Mouse (Mus musculus) intestine, embryonic 15.5 days (tissue): ENCODE measurements around the gene Kif22. TPM values are rescaled to one million over a fixed set of nuclear protein-coding genes. Genes with fewer than 3 reads are reported as not detected.

Source experiments
- ATAC-seq: fragments of 200-750 bp; cut with Nextera tagmentation; 2 replicates; pipeline ENCODE4 v1.8.0; 2017; ENCODE audit warnings: moderate TSS enrichment, moderate library complexity
- H3K27ac ChIP-seq: fragments of 300-500 bp; sonication (generic); 2 replicates; pipeline ENCODE4 v1.5.1; 2015; ENCODE audit warnings: mild to moderate bottlenecking, inconsistent platforms
- H3K27me3 ChIP-seq: fragments of 300-500 bp; sonication (generic); replicated peaks from 2 replicates; pipeline ENCODE4 v1.6.1; 2015; ENCODE audit warnings: inconsistent platforms
- H3K36me3 ChIP-seq: fragments of 300-500 bp; sonication (generic); 2 replicates; pipeline ENCODE4 v1.6.1; 2015; ENCODE audit warnings: inconsistent platforms
- H3K4me1 ChIP-seq: fragments of 300-500 bp; sonication (generic); replicated peaks from 2 replicates; pipeline ENCODE4 v1.6.1; 2015; ENCODE audit warnings: inconsistent platforms
- H3K4me2 ChIP-seq: fragments of 300-500 bp; sonication (generic); replicated peaks from 2 replicates; pipeline ENCODE4 v1.6.1; 2015; ENCODE audit warnings: mild to moderate bottlenecking, inconsistent platforms
- H3K4me3 ChIP-seq: fragments of 300-500 bp; sonication (generic); replicated peaks from 2 replicates; pipeline ENCODE4 v1.5.1; 2015; ENCODE audit warnings: inconsistent platforms
- H3K9ac ChIP-seq: fragments of 300-500 bp; sonication (generic); 2 replicates; pipeline ENCODE4 v1.6.1; 2015; ENCODE audit warnings: inconsistent platforms
- H3K9me3 ChIP-seq: fragments of 300-500 bp; sonication (generic); 2 replicates; pipeline ENCODE4 v1.6.1; 2016; ENCODE audit warnings: inconsistent platforms
- WGBS: fragments of 180-500 bp; shearing (Covaris S2); methylation state at CpG from one replicate; pipeline ENCODE4 v1.1.7; 2015; 5-methylcytosine and 5-hydroxymethylcytosine counted together
- polyA plus RNA-seq: library from polyadenylated mRNA; unstranded; fragments of >200 nt; fragmentation: Nextera tagmentation; extraction: Ambion mirVana; gene quantifications from 2 replicates; pipeline ENCODE4 v1.2.1, GENCODE M21; 2015

Gene Kif22
- polyA plus RNA-seq, 1 experiment from 2014 or later, result 107 TPM

DNA sequence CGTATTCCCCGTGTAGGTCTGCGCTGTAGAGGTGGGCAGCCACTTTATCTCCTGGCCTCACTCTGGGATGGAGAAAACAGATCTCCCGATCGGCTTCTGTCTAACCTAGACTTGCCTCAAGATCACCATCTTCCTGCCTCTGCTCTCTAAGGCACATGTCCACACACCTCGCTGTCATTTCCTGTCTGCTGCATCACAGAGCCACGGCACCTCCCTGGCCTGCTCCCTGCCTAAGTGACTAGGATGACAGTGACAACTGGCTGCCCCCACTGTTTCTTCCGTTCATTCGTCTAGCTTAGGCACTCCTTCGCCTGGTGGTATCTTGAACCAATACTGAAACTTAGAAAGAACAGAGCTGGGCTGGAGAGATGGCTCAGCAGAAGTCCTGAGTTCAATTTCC is 42.7 kb downstream of the Kif22 start:
- WGBS, result 78% methylated on average over 10 of the region's 10 CpGs
- H3K36me3 ChIP-seq, result peaks cover 3% of the 10 kb centered on the region

DNA sequence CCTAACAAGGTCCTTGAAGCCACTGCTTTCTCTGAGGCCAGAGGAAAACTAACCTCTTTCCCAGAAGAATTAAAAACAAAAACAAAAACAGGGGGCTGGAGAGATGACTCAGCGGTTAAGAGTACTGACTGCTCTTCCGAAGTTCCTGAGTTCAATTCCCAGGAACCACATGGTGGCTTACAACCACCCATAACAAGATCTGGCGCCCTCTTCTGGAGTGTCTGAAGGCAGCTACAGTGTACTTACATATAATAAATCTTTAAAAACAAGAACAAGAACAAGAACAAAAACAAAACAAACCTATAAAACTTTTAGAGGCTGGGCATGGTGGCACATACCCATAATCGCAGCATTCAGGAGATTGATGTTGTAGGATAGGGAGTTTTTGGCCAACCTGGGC is 45.8 kb downstream of the Kif22 start:
- WGBS, result 83% methylated on average over 4 of the region's 4 CpGs
- H3K27ac ChIP-seq, result no peak overlapping the region
- ATAC-seq, result no peak
- H3K4me3 ChIP-seq, result no peak overlapping the region
- no peak overlapping the region for H3K9ac ChIP-seq
- no peaks in the 10 kb centered on the region for H3K27me3 ChIP-seq
- no peaks in the 10 kb centered on the region for H3K9me3 ChIP-seq
- peaks cover 3% of the 10 kb centered on the region for H3K36me3 ChIP-seq
- H3K4me1 ChIP-seq, result no peaks in the 10 kb centered on the region
- H3K4me2 ChIP-seq, result no peak overlapping the region

More for the DNA sequence above, 42.7 kb downstream of the Kif22 start:
- H3K27me3 ChIP-seq, result no peaks in the 10 kb centered on the region
- H3K27ac ChIP-seq, result no peak overlapping the region
- H3K4me3 ChIP-seq, result no peak overlapping the region
- no peak for ATAC-seq
- H3K4me1 ChIP-seq, result 0 out of 2 replicates have a peak, but pooled peaks cover 4% of the 10 kb centered on the region
- no peaks in the 10 kb centered on the region for H3K9me3 ChIP-seq
- no peak overlapping the region for H3K4me2 ChIP-seq
- no peak overlapping the region for H3K9ac ChIP-seq

DNA sequence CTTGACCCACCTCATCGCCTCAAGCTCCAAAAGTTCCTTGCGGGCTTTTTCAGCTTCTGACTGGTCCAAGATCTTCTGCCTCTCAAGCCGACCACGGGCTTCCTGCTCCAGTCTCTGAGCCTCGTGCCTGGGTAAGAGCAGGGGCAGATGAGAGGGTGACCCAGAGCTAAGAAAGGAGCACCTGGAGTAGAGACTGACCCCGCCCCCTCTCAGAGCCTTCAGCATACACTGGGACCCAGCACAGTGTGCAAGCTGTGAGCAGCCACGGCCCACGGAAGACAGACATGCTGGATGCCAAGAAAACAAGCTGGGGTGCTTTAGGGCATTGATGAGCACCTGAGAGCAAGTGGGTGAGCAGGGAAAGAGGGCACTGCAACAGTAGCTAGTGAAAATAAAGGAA is 53.5 kb downstream of the Kif22 start:
- H3K4me3 ChIP-seq, result no peak overlapping the region
- no peak overlapping the region for H3K9ac ChIP-seq
- H3K9me3 ChIP-seq, result no peaks in the 10 kb centered on the region
- no peak overlapping the region for H3K4me2 ChIP-seq
- H3K36me3 ChIP-seq, result no peaks in the 10 kb centered on the region
- 73% methylated on average over 8 of the region's 8 CpGs for WGBS
- H3K27me3 ChIP-seq, result no peaks in the 10 kb centered on the region
- no peaks in the 10 kb centered on the region for H3K4me1 ChIP-seq
- no peak overlapping the region for H3K27ac ChIP-seq
- ATAC-seq, result no peak

DNA sequence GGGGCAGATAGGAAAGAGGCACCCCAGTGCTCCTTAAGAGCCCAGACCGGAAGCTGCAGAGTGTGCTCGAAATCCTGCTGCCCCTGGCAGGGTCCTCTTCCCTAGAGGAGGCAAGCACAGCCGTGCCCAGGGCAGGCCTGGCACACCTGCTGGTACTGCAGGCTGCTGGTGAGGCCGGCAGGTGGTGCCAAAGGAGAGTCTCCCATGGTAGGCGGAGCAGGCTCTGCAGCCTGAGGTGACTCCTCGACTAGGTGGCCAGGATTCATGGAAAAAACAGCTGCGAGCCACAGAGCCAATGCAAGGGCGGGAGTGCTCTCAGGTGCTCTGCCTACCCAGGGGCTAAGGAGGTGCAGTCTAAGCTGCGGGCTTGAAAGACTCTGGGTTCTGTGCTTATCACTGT is 56.0 kb downstream of the Kif22 start:
- H3K4me1 ChIP-seq, result peaks cover 3% of the 10 kb centered on the region; the same call in 1 of the 2 replicates
- no peaks in the 10 kb centered on the region for H3K9me3 ChIP-seq
- peaks cover 3% of the 10 kb centered on the region; the same call in 1 of the 2 replicates for H3K36me3 ChIP-seq
- H3K9ac ChIP-seq, result no peak overlapping the region
- 46% methylated on average over 9 of the region's 9 CpGs for WGBS
- no peak overlapping the region for H3K4me3 ChIP-seq
- H3K27me3 ChIP-seq, result no peaks in the 10 kb centered on the region
- no peak overlapping the region for H3K27ac ChIP-seq
- H3K4me2 ChIP-seq, result no peak overlapping the region
- peak; percentile 74 for ATAC-seq

- H3K4me3 ChIP-seq, result no peak overlapping the region
- H3K27ac ChIP-seq, result no peak overlapping the region
- peaks cover 3% of the 10 kb centered on the region; the same call in 1 of the 2 replicates for H3K4me1 ChIP-seq
- H3K27me3 ChIP-seq, result no peaks in the 10 kb centered on the region
- H3K9me3 ChIP-seq, result no peaks in the 10 kb centered on the region
- peaks cover 12% of the 10 kb centered on the region; the same call in 1 of the 2 replicates for H3K36me3 ChIP-seq
- no peak for ATAC-seq
- H3K4me2 ChIP-seq, result no peak overlapping the region
- 44% methylated on average over 10 of the region's 10 CpGs for WGBS
- no peak overlapping the region for H3K9ac ChIP-seq
These were observed 57.4 kb downstream of the Kif22 start for GRCm38 (mm10) chr7:126984667-126985444.

DNA sequence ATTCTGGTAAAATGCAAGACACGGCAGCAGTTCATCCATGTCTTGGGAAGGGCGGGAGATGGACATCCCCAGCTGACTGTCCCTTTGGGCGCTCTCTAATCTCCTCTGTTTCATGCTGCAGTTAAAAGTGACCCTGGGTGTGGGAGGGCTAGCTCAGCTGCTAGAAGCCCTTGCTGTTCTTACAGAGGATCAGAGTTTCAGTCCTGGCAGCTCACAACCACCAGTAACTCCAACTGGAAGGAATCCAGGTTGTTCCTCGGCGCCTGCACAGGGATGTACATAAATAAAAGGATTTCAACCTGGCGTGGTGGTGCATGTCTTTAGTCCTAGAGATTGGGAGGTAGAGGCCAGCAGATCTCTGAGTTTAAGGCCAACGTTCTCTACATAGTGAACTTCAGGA is 59.2 kb downstream of the Kif22 start:
- no peak overlapping the region for H3K27ac ChIP-seq
- H3K4me2 ChIP-seq, result no peak overlapping the region
- WGBS, result 77% methylated on average over 7 of the region's 7 CpGs
- H3K4me3 ChIP-seq, result no peak overlapping the region
- H3K36me3 ChIP-seq, result peaks cover 23% of the 10 kb centered on the region
- ATAC-seq, result no peak
- H3K4me1 ChIP-seq, result peaks cover 3% of the 10 kb centered on the region; the same call in 1 of the 2 replicates
- no peak overlapping the region for H3K9ac ChIP-seq
- H3K9me3 ChIP-seq, result no peaks in the 10 kb centered on the region
- H3K27me3 ChIP-seq, result no peaks in the 10 kb centered on the region

DNA sequence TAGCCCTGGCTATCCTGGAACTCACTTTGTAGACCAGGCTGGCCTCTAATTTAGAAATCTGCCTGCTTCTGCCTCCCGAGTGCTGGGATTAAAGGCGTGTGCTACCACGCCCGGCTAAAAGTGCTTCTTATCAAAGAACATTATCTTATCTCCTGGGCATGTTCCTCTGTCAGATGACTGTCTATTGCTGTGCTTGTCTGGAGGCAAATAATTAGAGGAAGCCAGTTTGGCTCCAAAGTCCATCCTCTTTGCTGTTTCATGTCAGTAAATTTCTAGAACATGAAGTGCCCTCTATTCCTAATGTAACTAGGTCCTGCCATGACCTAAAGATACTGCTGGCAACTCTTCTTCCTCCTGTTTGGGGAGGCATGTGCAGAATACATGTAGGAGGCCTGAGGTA is 60.2 kb downstream of the Kif22 start:
- Histone ChIP-seq H3K27ac (no peak overlapping the region), H3K27me3 (no peaks in the 10 kb centered on the region), H3K4me1 (peaks cover 3% of the 10 kb centered on the region; the same call in 1 of the 2 replicates), H3K4me2 (0 out of 2 replicates have a peak overlapping the region, but pooled peaks have one; percentile 10), H3K9ac (no peak overlapping the region), H3K9me3 (no peaks in the 10 kb centered on the region), H3K4me3 (no peak overlapping the region), H3K36me3 (peaks cover 26% of the 10 kb centered on the region)
- ATAC-seq, result no peak
- WGBS, result 68% methylated on average over 4 of the region's 4 CpGs

GRCm38 (mm10) chr7:126981601-126982000 is 60.7 kb downstream of the Kif22 start:
- Histone ChIP-seq H3K4me2 (no peak overlapping the region), H3K27me3 (no peaks in the 10 kb centered on the region), H3K27ac (no peak overlapping the region), H3K9ac (no peak overlapping the region), H3K36me3 (peaks cover 26% of the 10 kb centered on the region), H3K4me1 (peaks cover 3% of the 10 kb centered on the region; the same call in 1 of the 2 replicates), H3K9me3 (no peaks in the 10 kb centered on the region), H3K4me3 (no peak overlapping the region)
- no peak for ATAC-seq
- 93% methylated on average over 2 of the region's 2 CpGs for WGBS

DNA sequence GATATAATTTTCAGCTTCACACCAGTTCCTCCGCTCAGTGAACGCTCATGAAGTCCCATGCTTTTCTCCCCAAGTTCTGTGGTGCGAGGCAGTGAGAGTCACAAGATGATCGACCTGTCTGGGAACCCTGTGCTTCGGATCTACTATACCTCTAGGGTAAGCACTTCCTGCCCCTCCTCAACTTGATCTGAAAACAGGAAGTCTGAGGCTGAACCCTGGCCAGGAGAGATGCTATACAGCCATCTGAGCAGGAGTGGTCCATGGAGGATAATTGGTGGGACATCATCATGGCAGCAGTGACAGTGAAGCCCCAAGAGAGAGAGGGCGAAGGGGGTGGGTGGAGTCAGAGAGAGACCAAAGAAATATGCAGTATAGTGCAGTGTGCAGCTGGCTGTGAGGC is 63.4 kb downstream of the Kif22 start:
- Histone ChIP-seq H3K4me1 (peaks cover 8% of the 10 kb centered on the region), H3K27me3 (no peaks in the 10 kb centered on the region), H3K36me3 (peaks cover 26% of the 10 kb centered on the region), H3K27ac (no peak overlapping the region), H3K4me3 (no peak overlapping the region), H3K9me3 (no peaks in the 10 kb centered on the region), H3K4me2 (no peak overlapping the region), H3K9ac (no peak overlapping the region)
- WGBS, result 92% methylated on average over 6 of the region's 6 CpGs
- no peak for ATAC-seq

Other genes starting within 250 kb of the Kif22 start
- gene Ppp4c, start 250.0 kb downstream of the Kif22 start, polyA plus RNA-seq, result 248 and 256 TPM in 2 replicates
- gene Fam57b, start 244.8 kb downstream of the Kif22 start, polyA plus RNA-seq, result 1.2 and 1.5 TPM in 2 replicates
- gene 4930451I11Rik, start 210.8 kb downstream of the Kif22 start, polyA plus RNA-seq, result not detected in 2 replicates
- gene Doc2a, start 195.1 kb downstream of the Kif22 start, polyA plus RNA-seq, result 0.75 and 1.0 TPM in 2 replicates
- gene Hirip3, start 180.5 kb downstream of the Kif22 start, polyA plus RNA-seq, result 23.2 and 25.1 TPM in 2 replicates
- gene Ino80e, start 180.1 kb downstream of the Kif22 start, polyA plus RNA-seq, result 59.1 and 65.9 TPM in 2 replicates
- 30.8 and 31.9 TPM in 2 replicates for gene Taok2, start 157.8 kb downstream of the Kif22 start, polyA plus RNA-seq
- gene Tmem219, start 119.6 kb downstream of the Kif22 start, polyA plus RNA-seq, result 27.8 and 33.3 TPM in 2 replicates
- 13.6 and 13.9 TPM in 2 replicates for gene Kctd13, start 113.6 kb downstream of the Kif22 start, polyA plus RNA-seq
- gene Asphd1, start 92.9 kb downstream of the Kif22 start, polyA plus RNA-seq, result 0.32 and 0.46 TPM in 2 replicates
- 2.4 and 2.9 TPM in 2 replicates for gene Sez6l2, start 91.9 kb downstream of the Kif22 start, polyA plus RNA-seq
- gene Cdipt, start 66.6 kb downstream of the Kif22 start, polyA plus RNA-seq, result 123 and 136 TPM in 2 replicates
- 0.98 and 2.3 TPM in 2 replicates for gene Cdiptos, start 66.4 kb downstream of the Kif22 start, polyA plus RNA-seq
- gene Mvp, start 27.9 kb downstream of the Kif22 start, polyA plus RNA-seq, result 58.3 and 59.2 TPM in 2 replicates
- gene Pagr1b, start 26.0 kb downstream of the Kif22 start, polyA plus RNA-seq, result 0.43 and 1.5 TPM in 2 replicates
- 48.4 and 52.6 TPM in 2 replicates for gene Pagr1a, start 25.1 kb downstream of the Kif22 start, polyA plus RNA-seq
- 41.5 and 51.1 TPM in 2 replicates for gene Gm42742, start 21.4 kb downstream of the Kif22 start, polyA plus RNA-seq
- gene Prrt2, start 21.3 kb downstream of the Kif22 start, polyA plus RNA-seq, result 4.3 and 5.0 TPM in 2 replicates
- gene Maz, start 15.4 kb downstream of the Kif22 start, polyA plus RNA-seq, result 66.6 and 68.8 TPM in 2 replicates
- 7.6 and 28.5 TPM in 2 replicates for gene Zg16, start 44.9 kb upstream of the Kif22 start, polyA plus RNA-seq
- 4.4 TPM in 2 replicates for gene AI467606, start 48.9 kb upstream of the Kif22 start, polyA plus RNA-seq
- gene Qprt, start 79.8 kb upstream of the Kif22 start, polyA plus RNA-seq, result 5.3 and 6.1 TPM in 2 replicates
- gene Spn, start 95.4 kb upstream of the Kif22 start, polyA plus RNA-seq, result 0.18 and 0.36 TPM in 2 replicates
- 43.4 and 46.7 TPM in 2 replicates for gene Cd2bp2, start 153.6 kb upstream of the Kif22 start, polyA plus RNA-seq
- gene Tbc1d10b, start 166.0 kb upstream of the Kif22 start, polyA plus RNA-seq, result 23.2 and 23.6 TPM in 2 replicates
- 15.4 and 21.1 TPM in 2 replicates for gene Mylpf, start 166.4 kb upstream of the Kif22 start, polyA plus RNA-seq
- gene Zfp553, start 190.6 kb upstream of the Kif22 start, polyA plus RNA-seq, result 24.7 and 27.5 TPM in 2 replicates
- gene Sept1, start 190.7 kb upstream of the Kif22 start, polyA plus RNA-seq, result 13.8 and 16.0 TPM in 2 replicates
- gene Zfp771, start 201.8 kb upstream of the Kif22 start, polyA plus RNA-seq, result 41.0 and 44.5 TPM in 2 replicates
- 216 and 219 TPM in 2 replicates for gene Dctpp1, start 218.2 kb upstream of the Kif22 start, polyA plus RNA-seq
- gene Sephs2, start 231.6 kb upstream of the Kif22 start, polyA plus RNA-seq, result 205 and 233 TPM in 2 replicates